Mouse (Mus musculus): ENCODE data around the gene Ssbp4.

GRCm38 (mm10) chr8:70605871-70606779 lies 2.5 kb downstream of the Ssbp4 start:
- TF ChIP-seq POLR2A (IDR thresholded peaks at IDR 0.05; ENCODE audit: control insufficient read depth in 1 of 2, insufficient read depth in 1 of 2, low read depth in 1 of 2, low read length in 2 of 2, poor library complexity in 1 of 2) (no peak), KAT2A (conservative IDR thresholded peaks at IDR 0.05; ENCODE audit: low read depth, low read length) (no peak), CTCF (IDR thresholded peaks at IDR 0.05 in 2 of 3, conservative IDR thresholded peaks at IDR 0.05 in 1 of 3; ENCODE audit: control insufficient read depth in 1 of 3, insufficient read depth in 1 of 3, low read depth in 2 of 3, low read length in 3 of 3, poor library complexity in 1 of 3, severe bottlenecking in 1 of 3) (no peak), USF1 (IDR thresholded peaks at IDR 0.05; ENCODE audit: low read depth, low read length) (no peak), USF2 (IDR thresholded peaks at IDR 0.05; ENCODE audit: borderline replicate concordance in 1 of 2, insufficient read depth in 1 of 2, low read depth in 1 of 2, low read length in 2 of 2) (no peak), HCFC1 (IDR thresholded peaks at IDR 0.05; ENCODE audit: low read depth, low read length) (no peak), EP300 (IDR thresholded peaks at IDR 0.05; ENCODE audit: low read depth in 1 of 2, low read length in 2 of 2) (no peak), BHLHE40 (IDR thresholded peaks at IDR 0.05; ENCODE audit: borderline replicate concordance, low read depth, low read length) (no peak), ZKSCAN1 (IDR thresholded peaks at IDR 0.05; ENCODE audit: low read depth, low read length) (no peak), ETS1 (IDR thresholded peaks at IDR 0.05; ENCODE audit: low read depth, low read length) (no peak)

Data from MEL (cell line).